Mouse (Mus musculus) mouse trophoblast stem cell (cell line): ENCODE measurements around the gene Spdya.
"Not testable (repeated sequence)": the region's sequence is repeated elsewhere in the genome, so short reads cannot be mapped to it uniquely, and the experiment has no call there.

ENCODE experiments used
- in situ Hi-C, 2 experiments: fragments of 300-500 bp; cut with MseI, MboI; formaldehyde crosslinking; loops; 2 replicates in 1 of 2; 3 replicates in 1 of 2; pipeline ENCODE4 v1.15.1; 2025

Spdya gene

DNA sequence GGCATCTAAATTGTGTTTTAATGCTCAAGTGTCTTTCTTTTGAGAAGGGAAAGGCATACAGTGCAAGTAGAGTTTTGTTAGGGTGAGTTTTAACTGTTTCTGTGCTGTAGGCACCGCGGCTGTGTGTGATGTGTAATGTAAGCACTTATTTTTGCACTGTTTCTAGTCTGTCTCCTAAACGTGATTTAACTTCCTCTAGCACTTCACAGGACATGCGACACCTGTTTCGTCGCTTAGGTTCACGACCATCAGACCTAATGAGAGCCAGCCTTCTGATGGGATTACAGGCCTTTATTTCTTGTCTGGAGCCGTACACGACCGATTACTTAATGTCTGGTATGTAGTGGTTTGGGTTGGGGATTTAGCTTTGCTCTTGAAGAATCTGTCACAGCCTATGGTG is 79.9 kb downstream of the Spdya start:
- in situ Hi-C loops, result no loop called here

- in situ Hi-C loops, result no loop called here
Measured at GRCm38 (mm10) chr17:71633350-71633749, 81.5 kb downstream of the Spdya start.

DNA sequence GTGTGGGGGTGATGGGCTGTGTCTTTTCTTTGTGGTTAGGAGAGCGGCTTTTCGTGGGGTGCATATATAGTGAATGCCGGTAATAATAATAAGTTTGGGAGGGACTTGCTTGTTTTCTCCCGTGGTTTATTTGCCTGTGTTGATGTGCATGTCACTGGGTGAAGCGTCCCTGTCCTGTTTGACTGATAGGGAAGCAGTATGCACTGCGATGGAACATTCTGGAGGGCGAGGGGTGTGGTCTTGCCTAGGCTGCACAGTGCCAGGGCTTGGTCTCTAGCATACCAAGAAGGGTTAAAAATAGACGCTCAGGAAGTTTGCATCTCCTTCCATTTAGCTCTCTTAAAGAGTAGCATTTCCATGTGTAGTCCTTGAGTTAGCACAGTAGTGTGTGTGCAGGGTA is 84.9 kb downstream of the Spdya start:
- in situ Hi-C loops, result no loop called here

DNA sequence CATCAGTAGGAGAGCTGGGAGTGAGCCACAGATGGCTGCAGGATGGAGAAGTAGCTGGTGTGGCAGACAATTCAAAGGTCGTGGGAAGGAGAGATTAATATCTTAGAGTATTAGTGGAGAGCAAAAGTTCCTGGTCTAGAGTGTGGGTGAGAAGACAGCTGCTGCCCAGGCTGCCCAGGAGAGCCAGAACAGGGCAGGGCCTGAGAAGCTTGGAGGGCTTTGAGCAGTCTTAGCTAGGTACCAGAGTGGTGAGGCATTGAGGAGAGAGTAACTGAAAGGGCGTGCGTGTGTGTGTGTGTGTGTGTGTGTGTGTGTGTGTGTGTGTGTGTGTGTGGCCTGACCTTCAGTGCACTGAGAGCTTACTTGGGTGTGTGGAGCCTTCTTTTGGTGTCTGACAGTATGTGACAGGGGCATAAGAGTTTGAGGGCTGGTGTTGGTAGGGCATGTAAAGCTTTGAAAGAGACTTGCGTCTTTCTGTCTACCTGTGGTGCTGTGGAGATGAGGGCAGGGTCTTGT is 85.9 kb downstream of the Spdya start:
- in situ Hi-C loops, result no loop called here

DNA sequence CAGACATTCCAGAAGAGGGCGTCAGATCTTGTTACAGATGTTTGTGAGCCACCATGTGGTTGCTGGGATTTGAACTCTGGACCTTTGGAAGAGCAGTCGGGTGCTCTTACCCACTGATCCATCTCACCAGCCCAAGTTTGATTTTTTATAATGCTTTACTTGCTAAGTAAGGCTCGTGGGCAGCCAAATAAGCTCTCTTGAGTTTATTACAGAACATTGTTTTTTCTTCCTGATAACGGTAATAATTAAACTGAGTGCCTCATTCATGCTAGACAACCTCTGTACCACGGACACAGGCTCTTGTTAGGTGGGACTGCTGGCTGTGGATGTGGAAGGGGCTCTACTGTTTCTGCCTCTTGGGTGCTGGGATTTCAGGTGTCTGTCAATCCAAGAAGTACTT is 87.2 kb downstream of the Spdya start:
- in situ Hi-C loops, result not testable (repeated sequence)
